Mouse (Mus musculus) liver, embryonic 14.5 days (tissue): ENCODE measurements at regions not wholly inside any gene's neighbourhood (a gene's known extent, or its start where the extent isn't known, plus 50 kb on each side); places are given as distances from the start of the nearest gene placed in this dataset.

ENCODE experiments used
- CTCF ChIP-seq: IDR thresholded peaks from 2 replicates; pipeline ENCODE4 v1.5.1; 2016; ENCODE audit warnings: antibody characterized with exemption, low read depth, control low read depth
- EP300 ChIP-seq: IDR thresholded peaks from 2 replicates; pipeline ENCODE4 v1.6.1; 2016; ENCODE audit warnings: antibody characterized with exemption, low read depth

DNA sequence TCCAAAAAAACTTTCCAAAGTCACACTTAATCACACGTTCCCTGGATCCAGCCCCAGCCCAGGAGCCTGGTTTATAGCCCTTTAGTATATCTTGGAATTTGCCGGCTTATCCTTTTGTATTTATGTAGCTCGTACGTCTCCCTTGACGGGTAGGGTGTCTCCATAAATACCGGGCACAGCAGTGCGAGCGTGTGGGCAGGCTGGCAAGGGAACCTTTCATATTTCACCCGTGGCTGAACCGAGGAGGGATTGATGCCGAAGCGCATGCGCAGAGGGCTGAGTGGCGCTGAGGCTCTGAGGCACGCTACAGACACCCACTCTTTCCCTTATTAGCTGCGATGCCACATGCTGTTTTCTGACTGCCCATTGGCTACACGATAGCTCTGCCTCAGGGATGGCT, 301.9 kb upstream of the Kcnab2 start:
- TF ChIP-seq CTCF = no peak
- no peak for TF ChIP-seq EP300
